ENCODE assay signal across 9 mouse cellular contexts in the genomic region with DNA sequence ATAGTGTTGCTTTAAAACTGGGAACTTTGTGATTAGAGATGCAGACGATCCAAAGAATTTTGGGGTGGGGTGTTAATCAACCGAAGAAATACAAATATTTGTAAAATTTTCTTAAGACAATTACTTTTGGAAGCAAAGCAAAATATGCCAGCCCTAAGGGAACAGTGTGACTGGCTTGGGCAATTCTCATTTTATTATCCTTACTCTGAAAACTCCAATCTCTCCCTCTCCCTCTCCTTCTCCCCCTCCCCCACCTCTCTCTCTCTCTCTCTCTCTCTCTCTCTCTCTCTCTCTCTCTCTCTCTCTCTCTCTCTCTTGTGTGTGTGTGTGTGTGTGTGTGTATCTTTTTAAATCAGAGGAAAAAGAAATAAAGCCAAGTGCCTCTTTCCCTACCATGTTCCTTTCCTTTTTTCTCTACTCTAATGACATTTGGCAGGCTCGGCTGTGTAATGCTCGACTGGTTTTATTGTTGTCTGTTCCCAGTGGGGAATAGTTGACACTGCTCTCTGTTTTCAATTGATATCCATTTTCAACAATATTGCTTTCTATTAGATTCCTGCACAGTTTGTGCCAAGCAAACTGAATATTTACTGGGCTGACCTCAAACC.
DNase-seq lines count a peak whose midpoint lies in the region; ATAC-seq and TF ChIP-seq lines count a peak whose summit lies in the region.
"Had no signal": no experiment of that assay in that cellular context is flagged by ENCODE, and none has a peak within 500 bp of the region (broad histone marks: within the 10 kb centered on the region; RNA-seq: fewer than 3 reads in every experiment).

No protein-coding gene starts in this region.

- TF ChIP-seq CTCF in layer of hippocampus, adult 2 months (conservative IDR thresholded peaks at IDR 0.05) = peak; percentile 36; the same call in 1 of the 2 replicates

- H3K4me3 ChIP-seq in layer of hippocampus, adult 2 months = peak overlapping the region; percentile 30
- H3K4me3 ChIP-seq in embryonic facial prominence, embryonic 15.5 days (replicated peaks) = 0 out of 2 replicates have a peak overlapping the region, but pooled peaks have one; percentile 3
- H3K4me3 ChIP-seq in limb, embryonic 10.5 days = no peak overlapping the region
- H3K4me3 ChIP-seq in neural tube, embryonic 15.5 days (replicated peaks) = peak overlapping the region; percentile 11; the same call in 1 of the 2 replicates
- H3K4me3 ChIP-seq: liver, embryonic 13.5 days had no signal

- H3K27me3 ChIP-seq in embryonic facial prominence, embryonic 15.5 days = no peaks in the 10 kb centered on the region
- no peaks in the 10 kb centered on the region for H3K27me3 ChIP-seq in limb, embryonic 10.5 days (ENCODE audit: low read depth, poor library complexity, severe bottlenecking)
- no peaks in the 10 kb centered on the region for H3K27me3 ChIP-seq in neural tube, embryonic 15.5 days (replicated peaks)
- H3K27me3 ChIP-seq: liver, embryonic 13.5 days had no signal

- 21% methylated on average over 4 of the region's 4 CpGs for WGBS in embryonic facial prominence, embryonic 15.5 days
- 36% methylated on average over 4 of the region's 4 CpGs for WGBS in limb, embryonic 10.5 days
- 20% methylated on average over 4 of the region's 4 CpGs for WGBS in neural tube, embryonic 15.5 days

- no peaks in the 10 kb centered on the region for H3K9me3 ChIP-seq in embryonic facial prominence, embryonic 15.5 days (replicated peaks)
- H3K9me3 ChIP-seq in limb, embryonic 10.5 days (replicated peaks) = no peaks in the 10 kb centered on the region
- H3K9me3 ChIP-seq in neural tube, embryonic 15.5 days (replicated peaks) = no peaks in the 10 kb centered on the region
- H3K9me3 ChIP-seq: liver, embryonic 13.5 days had no signal

- no peak for ATAC-seq in embryonic facial prominence, embryonic 15.5 days (ENCODE audit: insufficient number of reproducible peaks, low FRiP score, low TSS enrichment, low read depth)
- ATAC-seq in neural tube, embryonic 15.5 days (ENCODE audit: low FRiP score) = peak; percentile 48; the same call in 1 of the 2 replicates

- H3K4me1 ChIP-seq in embryonic facial prominence, embryonic 15.5 days = no peaks in the 10 kb centered on the region; the same call in 1 of the 2 replicates
- peaks cover 12% of the 10 kb centered on the region for H3K4me1 ChIP-seq in limb, embryonic 10.5 days
- H3K4me1 ChIP-seq in neural tube, embryonic 15.5 days = peaks cover 28% of the 10 kb centered on the region
- H3K4me1 ChIP-seq: liver, embryonic 13.5 days had no signal

- no peak overlapping the region for H3K9ac ChIP-seq in embryonic facial prominence, embryonic 15.5 days
- peak overlapping the region; percentile 36; the same call in 1 of the 2 replicates for H3K9ac ChIP-seq in neural tube, embryonic 15.5 days (replicated peaks)
- H3K9ac ChIP-seq: liver, embryonic 13.5 days had no signal

- DNase-seq in layer of hippocampus, adult 2 months (ENCODE audit: low spot score in 2 of 2) = peak in 1 of 2 experiments; percentile 6
- DNase-seq in layer of hippocampus, adult 11-12 months (ENCODE audit: low spot score) = no peak
- no peak for DNase-seq in limb, embryonic 10.5 days (ENCODE audit: low spot score)
- no peak for DNase-seq in ovary, postnatal 14 days (ENCODE audit: low spot score)
- DNase-seq in right cerebral cortex, postnatal 14 days = no peak
- DNase-seq in thymus, postnatal 25 days = no peak
- DNase-seq: liver, embryonic 13.5 days had no signal

- H3K4me2 ChIP-seq in embryonic facial prominence, embryonic 15.5 days (replicated peaks) = peak overlapping the region; percentile 42
- H3K4me2 ChIP-seq in neural tube, embryonic 15.5 days = peak overlapping the region; percentile 51
- H3K4me2 ChIP-seq: liver, embryonic 13.5 days had no signal

- H3K27ac ChIP-seq in layer of hippocampus, adult 2 months = no peak overlapping the region
- H3K27ac ChIP-seq in embryonic facial prominence, embryonic 15.5 days (replicated peaks) = no peak overlapping the region
- H3K27ac ChIP-seq in limb, embryonic 10.5 days = peak overlapping the region; percentile 69; the same call in 1 of the 2 replicates
- peak overlapping the region; percentile 86 for H3K27ac ChIP-seq in neural tube, embryonic 15.5 days (replicated peaks)
- H3K27ac ChIP-seq: liver, embryonic 13.5 days had no signal

- H3K36me3 ChIP-seq in embryonic facial prominence, embryonic 15.5 days = no peaks in the 10 kb centered on the region
- no peaks in the 10 kb centered on the region for H3K36me3 ChIP-seq in limb, embryonic 10.5 days
- no peaks in the 10 kb centered on the region for H3K36me3 ChIP-seq in neural tube, embryonic 15.5 days
- H3K36me3 ChIP-seq: liver, embryonic 13.5 days had no signal

Comparison
In these comparisons a context has a peak if more than half of its experiments do, and no peak if none do; other contexts are left out.
1. H3K27ac ChIP-seq: peak in limb, embryonic 10.5 days (single experiment) and neural tube, embryonic 15.5 days (single experiment); none in layer of hippocampus, adult 2 months (single experiment) and embryonic facial prominence, embryonic 15.5 days (single experiment).